Mouse (Mus musculus): ENCODE results near the gene Hps1. TPM values are rescaled to one million over a fixed set of nuclear protein-coding genes. Genes with fewer than 3 reads are reported as not detected.
"Not testable (repeated sequence)": the region's sequence is repeated elsewhere in the genome, so short reads cannot be mapped to it uniquely, and the experiment has no call there.

Gene Hps1
- total RNA-seq, 2 experiments from 2014 or later = 14.4 to 15.8 TPM

- Histone ChIP-seq H3K4me3 (no peak overlapping the region), H3K27ac (no peak overlapping the region)
- TF ChIP-seq CTCF (conservative IDR thresholded peaks at IDR 0.05) = peak; percentile 62
- DNase-seq (ENCODE audit: low spot score in 2 of 2) = no peak
These were observed 5.4 kb upstream of the Hps1 start for GRCm38 (mm10) chr19:42785129-42785528.

- DNase-seq (ENCODE audit: low spot score in 2 of 2) = not testable (repeated sequence)
- Histone ChIP-seq H3K27ac (peak overlapping the region; percentile 90), H3K4me3 (peak overlapping the region; percentile 74)
- TF ChIP-seq CTCF (conservative IDR thresholded peaks at IDR 0.05) = peak; percentile 32; the same call in 1 of the 2 replicates
These were observed 369 bp upstream of the Hps1 start for GRCm38 (mm10) chr19:42780156-42780538.

- H3K27ac ChIP-seq = no peak overlapping the region
- DNase-seq (ENCODE audit: low spot score in 2 of 2) = peak in 1 of 2 experiments; percentile 62
- no peak overlapping the region for H3K4me3 ChIP-seq
- peak; percentile 77 for TF ChIP-seq CTCF (conservative IDR thresholded peaks at IDR 0.05)
These were observed 2.0 kb downstream of the Hps1 start for GRCm38 (mm10) chr19:42777801-42778200.

GRCm38 (mm10) chr19:42776813-42777212, 3.0 kb downstream of the Hps1 start:
- TF ChIP-seq CTCF (conservative IDR thresholded peaks at IDR 0.05) = peak; percentile 72
- H3K27ac ChIP-seq = no peak overlapping the region
- no peak for DNase-seq (ENCODE audit: low spot score in 2 of 2)
- H3K4me3 ChIP-seq = no peak overlapping the region

- H3K27ac ChIP-seq = no peak overlapping the region
- DNase-seq (ENCODE audit: low spot score in 2 of 2) = no peak
- no peak overlapping the region for H3K4me3 ChIP-seq
- no peak for TF ChIP-seq CTCF (conservative IDR thresholded peaks at IDR 0.05)
These were observed 9.5 kb downstream of the Hps1 start for GRCm38 (mm10) chr19:42770141-42770872.

GRCm38 (mm10) chr19:42769648-42770047, 10.1 kb downstream of the Hps1 start:
- no peak for TF ChIP-seq CTCF (conservative IDR thresholded peaks at IDR 0.05)
- DNase-seq (ENCODE audit: low spot score in 2 of 2) = no peak

GRCm38 (mm10) chr19:42767361-42767760, 12.4 kb downstream of the Hps1 start:
- no peak for DNase-seq (ENCODE audit: low spot score in 2 of 2)
- H3K27ac ChIP-seq = no peak overlapping the region
- H3K4me3 ChIP-seq = no peak overlapping the region
- no peak for TF ChIP-seq CTCF (conservative IDR thresholded peaks at IDR 0.05)

More at GRCm38 (mm10) chr19:42769648-42770047, 10.1 kb downstream of the Hps1 start:
- Histone ChIP-seq H3K4me3 (no peak overlapping the region), H3K27ac (no peak overlapping the region)

GRCm38 (mm10) chr19:42764398-42764797, 15.4 kb downstream of the Hps1 start:
- TF ChIP-seq CTCF (conservative IDR thresholded peaks at IDR 0.05) = no peak
- no peak overlapping the region for H3K27ac ChIP-seq
- H3K4me3 ChIP-seq = no peak overlapping the region
- no peak for DNase-seq (ENCODE audit: low spot score in 2 of 2)

GRCm38 (mm10) chr19:42756671-42757070, 23.1 kb downstream of the Hps1 start:
- H3K27ac ChIP-seq = no peak overlapping the region
- no peak overlapping the region for H3K4me3 ChIP-seq
- DNase-seq (ENCODE audit: low spot score in 2 of 2) = no peak
- TF ChIP-seq CTCF (conservative IDR thresholded peaks at IDR 0.05) = no peak

GRCm38 (mm10) chr19:42755148-42755870, 24.5 kb downstream of the Hps1 start:
- Histone ChIP-seq H3K4me3 (no peak overlapping the region), H3K27ac (no peak overlapping the region)
- no peak for TF ChIP-seq CTCF (conservative IDR thresholded peaks at IDR 0.05)
- no peak for DNase-seq (ENCODE audit: low spot score in 2 of 2)

- Histone ChIP-seq H3K27ac (peak overlapping the region; percentile 68; the same call in 1 of the 2 replicates), H3K4me3 (peak overlapping the region; percentile 42)
- DNase-seq (ENCODE audit: low spot score in 2 of 2) = no peak
- TF ChIP-seq CTCF (conservative IDR thresholded peaks at IDR 0.05) = no peak
These were observed 26.4 kb downstream of the Hps1 start for GRCm38 (mm10) chr19:42753141-42753917.

- H3K27ac ChIP-seq = peak within 1 kb of the TSS; percentile 68
- peak within 1 kb of the TSS; percentile 42 for H3K4me3 ChIP-seq
- TF ChIP-seq CTCF (conservative IDR thresholded peaks at IDR 0.05) = no peak
- DNase-seq (ENCODE audit: low spot score in 2 of 2) = peak; percentile 42 to 44
These were observed 27.3 kb downstream of the Hps1 start, which contains the start of gene Pyroxd2 for GRCm38 (mm10) chr19:42752363-42752931. Pyroxd2 (minus strand) TSS chr19:42752775.

All from layer of hippocampus, adult 2 months (tissue).